ENCODE assay signal across 10 mouse cellular contexts in genomic region chr6:127335996-127336660, GRCm38 (mm10).
DNase-seq lines count a peak whose midpoint lies in the region; ATAC-seq lines count a peak whose summit lies in the region.
"Had no signal": no experiment of that assay in that cellular context is flagged by ENCODE, and none has a peak within 500 bp of the region (broad histone marks: within the 10 kb centered on the region; RNA-seq: fewer than 3 reads in every experiment).

No protein-coding gene starts in this region.

- 49% methylated on average over 12 of the region's 12 CpGs for WGBS in heart, embryonic 12.5 days
- 12% methylated on average over 12 of the region's 12 CpGs for WGBS in hindbrain, embryonic 13.5 days
- 20% methylated on average over 12 of the region's 12 CpGs for WGBS in midbrain, embryonic 15.5 days

- H3K36me3 ChIP-seq in heart, embryonic 12.5 days: no peaks in the 10 kb centered on the region
- H3K36me3 ChIP-seq in hindbrain, embryonic 13.5 days: no peaks in the 10 kb centered on the region
- no peaks in the 10 kb centered on the region for H3K36me3 ChIP-seq in midbrain, embryonic 15.5 days (replicated peaks)

- H3K9ac ChIP-seq in heart, embryonic 12.5 days: peak overlapping the region; percentile 3; the same call in 1 of the 2 replicates
- no peak overlapping the region; the same call in 1 of the 2 replicates for H3K9ac ChIP-seq in hindbrain, embryonic 13.5 days
- no peak overlapping the region for H3K9ac ChIP-seq in midbrain, embryonic 15.5 days

- H3K9me3 ChIP-seq in heart, embryonic 12.5 days (replicated peaks): no peaks in the 10 kb centered on the region
- H3K9me3 ChIP-seq in hindbrain, embryonic 13.5 days: no peaks in the 10 kb centered on the region
- no peaks in the 10 kb centered on the region for H3K9me3 ChIP-seq in midbrain, embryonic 15.5 days

- DNase-seq in heart, adult 18-20 months: no peak
- peak; percentile 47 for DNase-seq in ZHBTc4 (ENCODE audit: low read depth, low spot score)
- DNase-seq in retina, embryonic 14.5 days (ENCODE audit: low spot score): no peak
- DNase-seq in B cell, adult 2 months: no peak
- DNase-seq: kidney, postnatal 14 days had no signal

- H3K27me3 ChIP-seq in heart, embryonic 12.5 days (replicated peaks): no peaks in the 10 kb centered on the region
- peaks cover 20% of the 10 kb centered on the region for H3K27me3 ChIP-seq in hindbrain, embryonic 13.5 days
- H3K27me3 ChIP-seq in midbrain, embryonic 15.5 days (replicated peaks): no peaks in the 10 kb centered on the region
- H3K27me3 ChIP-seq: CH12.LX had no signal

- peak overlapping the region; percentile 24; the same call in 1 of the 2 replicates for H3K27ac ChIP-seq in heart, embryonic 12.5 days (ENCODE audit: poor library complexity, severe bottlenecking)
- peak overlapping the region; percentile 65; the same call in 1 of the 2 replicates for H3K27ac ChIP-seq in hindbrain, embryonic 13.5 days
- H3K27ac ChIP-seq in midbrain, embryonic 15.5 days: peak overlapping the region; percentile 50; the same call in 1 of the 2 replicates

- no peak overlapping the region for H3K4me2 ChIP-seq in heart, embryonic 12.5 days
- H3K4me2 ChIP-seq in hindbrain, embryonic 13.5 days: 0 out of 2 replicates have a peak overlapping the region, but pooled peaks have one; percentile 6
- no peak overlapping the region for H3K4me2 ChIP-seq in midbrain, embryonic 15.5 days

- no peak overlapping the region for H3K4me3 ChIP-seq in heart, embryonic 12.5 days
- H3K4me3 ChIP-seq in hindbrain, embryonic 13.5 days: no peak overlapping the region
- no peak overlapping the region for H3K4me3 ChIP-seq in midbrain, embryonic 15.5 days

- peaks cover 69% of the 10 kb centered on the region for H3K4me1 ChIP-seq in heart, embryonic 12.5 days (replicated peaks)
- peaks cover 33% of the 10 kb centered on the region for H3K4me1 ChIP-seq in hindbrain, embryonic 13.5 days (replicated peaks)
- peaks cover 28% of the 10 kb centered on the region for H3K4me1 ChIP-seq in midbrain, embryonic 15.5 days

- no peak; the same call in 1 of the 2 replicates for ATAC-seq in heart, embryonic 12.5 days (ENCODE audit: insufficient number of reproducible peaks, low FRiP score)
- ATAC-seq in hindbrain, embryonic 13.5 days (ENCODE audit: low FRiP score): 0 out of 2 replicates have a peak, but pooled peaks have one; percentile 8
- ATAC-seq in midbrain, embryonic 15.5 days (replicated peaks): no peak
- no peak for ATAC-seq in megakaryocyte-erythroid progenitor cell, adult 5-6 weeks (replicated peaks; ENCODE audit: low FRiP score, low TSS enrichment, poor library complexity, severe bottlenecking)
